Mouse (Mus musculus) intestine, postnatal 0 days (tissue): Measurements from ENCODE around the gene Smox. TPM values are rescaled to one million over a fixed set of nuclear protein-coding genes. Genes with fewer than 3 reads are reported as not detected.

Source experiments
- ATAC-seq: fragments of 200-750 bp; cut with Nextera tagmentation; 2 replicates; pipeline ENCODE4 v1.8.0; 2017; ENCODE audit warnings: mild to moderate bottlenecking, moderate TSS enrichment, moderate library complexity
- H3K27ac ChIP-seq: fragments of 300-500 bp; sonication (generic); 2 replicates; pipeline ENCODE4 v1.5.1; 2014; ENCODE audit warnings: mild to moderate bottlenecking, low read depth, low read length, moderate library complexity
- H3K27me3 ChIP-seq: fragments of 300-500 bp; sonication (generic); replicated peaks from 2 replicates; pipeline ENCODE4 v1.6.1; 2014; ENCODE audit warnings: low read length, mixed read lengths; ENCODE audit not compliant: control insufficient read depth, insufficient read depth
- H3K36me3 ChIP-seq: fragments of 300-500 bp; sonication (generic); 2 replicates; pipeline ENCODE4 v1.6.1; 2014; ENCODE audit warnings: mild to moderate bottlenecking, moderate library complexity; ENCODE audit not compliant: control insufficient read depth, insufficient read depth
- H3K4me1 ChIP-seq: fragments of 300-500 bp; sonication (generic); replicated peaks from 2 replicates; pipeline ENCODE4 v1.6.1; 2014; ENCODE audit warnings: antibody characterized with exemption, low read length, mixed read lengths; ENCODE audit not compliant: control insufficient read depth, insufficient read depth
- H3K4me2 ChIP-seq: fragments of 300-500 bp; sonication (generic); replicated peaks from 2 replicates; pipeline ENCODE4 v1.6.1; 2014; ENCODE audit warnings: low read depth, mild to moderate bottlenecking, moderate library complexity
- H3K4me3 ChIP-seq: fragments of 300-500 bp; sonication (generic); 2 replicates; pipeline ENCODE4 v1.5.1; 2014; ENCODE audit warnings: low read depth, low read length
- H3K9ac ChIP-seq: fragments of 300-500 bp; sonication (generic); 2 replicates; pipeline ENCODE4 v1.6.1; 2014; ENCODE audit warnings: mild to moderate bottlenecking, low read depth, low read length
- H3K9me3 ChIP-seq: fragments of 300-500 bp; sonication (generic); 2 replicates; pipeline ENCODE4 v1.6.1; 2016; ENCODE audit warnings: mixed run types; ENCODE audit not compliant: control insufficient read depth
- CTCF ChIP-seq: sonication (generic); IDR thresholded peaks from 2 replicates; pipeline ENCODE4 v1.5.1; 2016; ENCODE audit warnings: low read depth, mild to moderate bottlenecking, control low read depth, antibody characterized with exemption, moderate library complexity
- WGBS: fragments of 180-500 bp; shearing (Covaris S2); extraction: QIAGEN DNeasy Blood & Tissue Kit; methylation state at CpG from one replicate; pipeline ENCODE4 v1.1.7; 2014; 5-methylcytosine and 5-hydroxymethylcytosine counted together
- polyA plus RNA-seq: library from polyadenylated mRNA; unstranded; fragments of >200 nt; fragmentation: Nextera tagmentation; extraction: Ambion mirVana; gene quantifications from 2 replicates; pipeline ENCODE4 v1.2.1, GENCODE M21; 2015

The Smox gene
- polyA plus RNA-seq, 1 experiment from 2014 or later: 19.9 TPM

GRCm38 (mm10) chr2:131530623-131531008 is 39.3 kb downstream of the Smox start:
- no peaks in the 10 kb centered on the region for H3K9me3 ChIP-seq
- H3K4me2 ChIP-seq: no peak overlapping the region
- no peaks in the 10 kb centered on the region for H3K27me3 ChIP-seq
- WGBS: 24% methylated on average over 9 of the region's 9 CpGs
- H3K4me1 ChIP-seq: no peaks in the 10 kb centered on the region
- H3K4me3 ChIP-seq: no peak overlapping the region
- no peaks in the 10 kb centered on the region for H3K36me3 ChIP-seq
- H3K9ac ChIP-seq: no peak overlapping the region
- peak; percentile 77 for TF ChIP-seq CTCF
- no peak for ATAC-seq
- no peak overlapping the region for H3K27ac ChIP-seq

GRCm38 (mm10) chr2:131531271-131531670 is 40.0 kb downstream of the Smox start:
- H3K36me3 ChIP-seq: no peaks in the 10 kb centered on the region
- H3K9me3 ChIP-seq: no peaks in the 10 kb centered on the region
- H3K27me3 ChIP-seq: no peaks in the 10 kb centered on the region
- no peak for TF ChIP-seq CTCF
- H3K9ac ChIP-seq: no peak overlapping the region
- H3K27ac ChIP-seq: no peak overlapping the region
- no peak for ATAC-seq
- WGBS: 88% methylated on average over 7 of the region's 7 CpGs
- H3K4me3 ChIP-seq: no peak overlapping the region
- H3K4me2 ChIP-seq: no peak overlapping the region
- H3K4me1 ChIP-seq: no peaks in the 10 kb centered on the region

DNA sequence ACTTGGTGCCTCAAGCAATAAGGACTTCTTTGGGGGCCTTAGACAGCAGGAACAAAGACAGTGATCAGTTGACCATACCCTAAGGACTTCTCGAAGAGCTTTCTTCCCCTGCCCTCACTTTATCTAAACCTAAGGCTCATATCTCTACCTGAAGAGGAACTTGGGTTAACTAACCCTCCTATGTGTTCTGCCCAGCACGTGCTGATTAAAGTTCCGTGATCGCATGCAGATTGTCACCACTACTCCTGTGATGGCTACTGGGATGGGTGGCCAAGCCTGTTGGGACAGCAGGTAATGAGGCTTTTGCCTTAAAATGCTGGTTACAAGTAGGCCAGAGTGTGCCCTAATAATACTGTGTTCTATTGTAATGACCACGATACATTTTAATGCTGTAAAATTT is 43.9 kb downstream of the Smox start:
- Histone ChIP-seq H3K4me1 (no peaks in the 10 kb centered on the region), H3K9ac (no peak overlapping the region), H3K4me2 (no peak overlapping the region), H3K36me3 (no peaks in the 10 kb centered on the region), H3K27ac (no peak overlapping the region), H3K27me3 (no peaks in the 10 kb centered on the region), H3K4me3 (no peak overlapping the region), H3K9me3 (no peaks in the 10 kb centered on the region)
- 84% methylated on average over 5 of the region's 5 CpGs for WGBS
- no peak for TF ChIP-seq CTCF
- ATAC-seq: no peak

DNA sequence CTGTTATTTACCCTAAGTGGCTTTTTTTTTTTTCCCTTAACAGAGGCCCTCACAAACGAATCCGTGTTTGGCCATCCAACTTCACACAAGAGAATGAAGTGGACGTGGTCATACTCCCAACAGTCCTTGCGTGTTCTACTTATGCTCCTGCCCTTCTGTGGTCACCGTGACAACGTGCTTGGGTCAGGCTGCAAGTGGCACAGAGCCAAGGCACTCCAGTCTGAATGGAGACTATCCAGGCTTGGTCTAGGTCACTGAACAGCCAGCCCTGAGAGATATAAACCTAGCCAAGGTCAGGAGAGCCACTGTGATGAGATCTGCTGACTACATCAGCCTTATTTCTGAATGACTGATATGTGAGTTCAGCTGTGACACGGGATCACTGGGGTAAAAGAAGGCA is 47.0 kb downstream of the Smox start:
- no peak for ATAC-seq
- Histone ChIP-seq H3K9ac (no peak overlapping the region), H3K4me3 (no peak overlapping the region), H3K9me3 (no peaks in the 10 kb centered on the region), H3K27ac (no peak overlapping the region), H3K4me1 (no peaks in the 10 kb centered on the region), H3K36me3 (no peaks in the 10 kb centered on the region), H3K4me2 (no peak overlapping the region), H3K27me3 (no peaks in the 10 kb centered on the region)
- 56% methylated on average over 7 of the region's 7 CpGs for WGBS
- no peak for TF ChIP-seq CTCF

- 80% methylated on average over 6 of the region's 6 CpGs for WGBS
- H3K4me3 ChIP-seq: no peak overlapping the region
- no peak for ATAC-seq
Measured at GRCm38 (mm10) chr2:131539780-131540179, 48.5 kb downstream of the Smox start.

DNA sequence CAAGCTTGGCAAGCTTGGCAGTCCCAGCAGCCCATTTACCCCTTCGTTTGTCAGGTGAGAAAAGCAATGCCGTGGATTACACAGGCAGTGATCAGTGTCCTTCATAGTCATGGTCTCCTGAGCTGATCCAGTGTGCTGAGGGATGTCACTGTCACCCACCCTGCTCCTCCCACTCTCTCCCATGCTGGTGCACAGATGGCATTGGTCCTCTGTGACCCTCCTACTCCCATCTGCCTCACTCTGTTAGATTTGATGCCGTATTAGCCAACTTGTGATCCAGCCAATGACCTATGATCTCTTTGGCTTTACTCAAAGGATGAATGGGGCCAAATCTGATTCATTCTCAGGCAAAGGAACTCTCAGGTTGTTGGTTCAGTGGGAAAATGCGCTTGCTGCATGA is 50.4 kb downstream of the Smox start:
- H3K9ac ChIP-seq: no peak overlapping the region
- H3K9me3 ChIP-seq: no peaks in the 10 kb centered on the region
- no peak overlapping the region for H3K4me2 ChIP-seq
- H3K27ac ChIP-seq: no peak overlapping the region
- WGBS: 81% methylated on average over 4 of the region's 4 CpGs
- TF ChIP-seq CTCF: no peak
- no peak for ATAC-seq
- H3K4me3 ChIP-seq: no peak overlapping the region
- H3K4me1 ChIP-seq: peaks cover 7% of the 10 kb centered on the region
- H3K36me3 ChIP-seq: no peaks in the 10 kb centered on the region
- H3K27me3 ChIP-seq: peaks cover 10% of the 10 kb centered on the region

More at GRCm38 (mm10) chr2:131539780-131540179, 48.5 kb downstream of the Smox start:
- no peak for TF ChIP-seq CTCF
- Histone ChIP-seq H3K27ac (no peak overlapping the region), H3K4me2 (no peak overlapping the region), H3K9me3 (no peaks in the 10 kb centered on the region), H3K27me3 (no peaks in the 10 kb centered on the region), H3K36me3 (no peaks in the 10 kb centered on the region), H3K9ac (no peak overlapping the region), H3K4me1 (no peaks in the 10 kb centered on the region)

- Histone ChIP-seq H3K36me3 (no peaks in the 10 kb centered on the region), H3K4me3 (no peak overlapping the region), H3K9ac (no peak overlapping the region), H3K4me1 (peaks cover 7% of the 10 kb centered on the region), H3K27ac (no peak overlapping the region), H3K9me3 (no peaks in the 10 kb centered on the region), H3K27me3 (peaks cover 16% of the 10 kb centered on the region), H3K4me2 (no peak overlapping the region)
- 38% methylated on average over 6 of the region's 6 CpGs for WGBS
- peak; percentile 49 for TF ChIP-seq CTCF
- no peak for ATAC-seq
Measured at GRCm38 (mm10) chr2:131542531-131542930, 51.2 kb downstream of the Smox start.
